ENCODE assay signal across 9 mouse cellular contexts in genomic region chr17:67889481-67890325, GRCm38 (mm10).
DNase-seq lines count a peak whose midpoint lies in the region; ATAC-seq and TF ChIP-seq lines count a peak whose summit lies in the region.
"Had no signal": no experiment of that assay in that cellular context is flagged by ENCODE, and none has a peak within 500 bp of the region (broad histone marks: within the 10 kb centered on the region; RNA-seq: fewer than 3 reads in every experiment).

No protein-coding gene starts in this region.

- H3K4me3 ChIP-seq in limb, embryonic 15.5 days = no peak overlapping the region
- H3K4me3 ChIP-seq in limb, embryonic 10.5 days = no peak overlapping the region
- no peak overlapping the region for H3K4me3 ChIP-seq in embryonic facial prominence, embryonic 13.5 days

- no peaks in the 10 kb centered on the region for H3K4me1 ChIP-seq in limb, embryonic 15.5 days
- H3K4me1 ChIP-seq in limb, embryonic 10.5 days = no peaks in the 10 kb centered on the region
- H3K4me1 ChIP-seq in embryonic facial prominence, embryonic 13.5 days = no peaks in the 10 kb centered on the region

- ATAC-seq in limb, embryonic 15.5 days (ENCODE audit: insufficient number of reproducible peaks, low FRiP score, low TSS enrichment, low read depth) = no peak
- ATAC-seq in embryonic facial prominence, embryonic 13.5 days (ENCODE audit: insufficient number of reproducible peaks, insufficient read depth, low FRiP score, low TSS enrichment, low read depth) = no peak
- ATAC-seq: forebrain, embryonic 14.5 days had no signal

- no peak for TF ChIP-seq POLR2A in brain, embryonic 14.5 days (IDR thresholded peaks at IDR 0.05; ENCODE audit: borderline replicate concordance, extremely low read depth, insufficient read depth, insufficient read length, poor library complexity, severe bottlenecking)

- no peak overlapping the region for H3K4me2 ChIP-seq in limb, embryonic 15.5 days
- H3K4me2 ChIP-seq in embryonic facial prominence, embryonic 13.5 days = no peak overlapping the region

- no peak for TF ChIP-seq CTCF in brain, embryonic 14.5 days (IDR thresholded peaks at IDR 0.05; ENCODE audit: borderline replicate concordance, extremely low read depth, insufficient read depth, insufficient read length)

- WGBS in limb, embryonic 15.5 days = 82% methylated on average over 20 of the region's 20 CpGs
- 89% methylated on average over 20 of the region's 20 CpGs for WGBS in limb, embryonic 10.5 days
- 83% methylated on average over 20 of the region's 20 CpGs for WGBS in embryonic facial prominence, embryonic 13.5 days

- intact Hi-C loops in heart, postnatal 36 days (cut with DNase I) = no loop called here

- no peak for DNase-seq in limb, embryonic 10.5 days (ENCODE audit: low spot score)
- peak; percentile 30 for DNase-seq in brain, embryonic 14.5 days (ENCODE audit: low read depth)
- DNase-seq in heart, postnatal 36 days = peak; percentile 18 to 28
- no peak for DNase-seq in urinary bladder, adult 18-20 months (ENCODE audit: low spot score in 2 of 2)
- DNase-seq in spleen, postnatal 14 days (ENCODE audit: low spot score in 2 of 2) = no peak
- DNase-seq: gastrocnemius, postnatal 36 days had no signal

- no peaks in the 10 kb centered on the region for H3K9me3 ChIP-seq in limb, embryonic 15.5 days
- no peaks in the 10 kb centered on the region for H3K9me3 ChIP-seq in limb, embryonic 10.5 days (replicated peaks)
- no peaks in the 10 kb centered on the region for H3K9me3 ChIP-seq in embryonic facial prominence, embryonic 13.5 days

- no peaks in the 10 kb centered on the region for H3K27me3 ChIP-seq in limb, embryonic 15.5 days
- no peaks in the 10 kb centered on the region for H3K27me3 ChIP-seq in limb, embryonic 10.5 days (ENCODE audit: low read depth, poor library complexity, severe bottlenecking)
- H3K27me3 ChIP-seq in embryonic facial prominence, embryonic 13.5 days = no peaks in the 10 kb centered on the region

- H3K9ac ChIP-seq in limb, embryonic 15.5 days = no peak overlapping the region
- no peak overlapping the region for H3K9ac ChIP-seq in embryonic facial prominence, embryonic 13.5 days

- H3K36me3 ChIP-seq in limb, embryonic 15.5 days = peaks cover 35% of the 10 kb centered on the region
- H3K36me3 ChIP-seq in limb, embryonic 10.5 days = peaks cover 70% of the 10 kb centered on the region
- H3K36me3 ChIP-seq in embryonic facial prominence, embryonic 13.5 days = peaks cover 64% of the 10 kb centered on the region

- H3K27ac ChIP-seq in limb, embryonic 15.5 days = peak overlapping the region; percentile 14; the same call in 1 of the 2 replicates
- H3K27ac ChIP-seq in limb, embryonic 10.5 days = no peak overlapping the region
- 0 out of 2 replicates have a peak overlapping the region, but pooled peaks have one; percentile 49 for H3K27ac ChIP-seq in embryonic facial prominence, embryonic 13.5 days

Comparison
In these comparisons a context has a peak if more than half of its experiments do, and no peak if none do; other contexts are left out.
1. DNase-seq: peak in brain, embryonic 14.5 days (single experiment) and heart, postnatal 36 days (2 of 2); none in limb, embryonic 10.5 days (single experiment), urinary bladder, adult 18-20 months (0 of 2) and spleen, postnatal 14 days (0 of 2).